ENCODE assay signal across 9 mouse cellular contexts in genomic region chr13:113612141-113612950, GRCm38 (mm10). TPM values are rescaled to one million over a fixed set of nuclear protein-coding genes. Genes with fewer than 3 reads are reported as not detected.
DNase-seq lines count a peak whose midpoint lies in the region; ATAC-seq and TF ChIP-seq lines count a peak whose summit lies in the region.
"Had no signal": no experiment of that assay in that cellular context is flagged by ENCODE, and none has a peak within 500 bp of the region (broad histone marks: within the 10 kb centered on the region; RNA-seq: fewer than 3 reads in every experiment).

No protein-coding gene starts in this region.

- ATAC-seq in lung, embryonic 16.5 days (ENCODE audit: low read depth) = no peak
- no peak for ATAC-seq in heart, embryonic 11.5 days (replicated peaks; ENCODE audit: insufficient number of reproducible peaks, low FRiP score, low TSS enrichment)
- no peak for ATAC-seq in kidney, embryonic 14.5 days (ENCODE audit: low FRiP score, low TSS enrichment)
- ATAC-seq in neural tube, embryonic 13.5 days (ENCODE audit: low read depth) = no peak
- ATAC-seq: Patski had no signal

- no peaks in the 10 kb centered on the region for H3K27me3 ChIP-seq in lung, embryonic 16.5 days (ENCODE audit: control insufficient read depth, insufficient read depth, low read depth, low read length)
- no peaks in the 10 kb centered on the region for H3K27me3 ChIP-seq in heart, embryonic 11.5 days (ENCODE audit: control insufficient read depth, insufficient read depth, low read length)
- H3K27me3 ChIP-seq in kidney, embryonic 14.5 days (ENCODE audit: control insufficient read depth, insufficient read depth, low read length) = no peaks in the 10 kb centered on the region
- H3K27me3 ChIP-seq in neural tube, embryonic 13.5 days = no peaks in the 10 kb centered on the region
- no peaks in the 10 kb centered on the region for H3K27me3 ChIP-seq in thymus, adult 2 months (ENCODE audit: control insufficient read depth, insufficient read depth, low read length)
- H3K27me3 ChIP-seq: Patski had no signal

- H3K4me3 ChIP-seq in lung, embryonic 16.5 days (ENCODE audit: low read length) = no peak overlapping the region
- H3K4me3 ChIP-seq in heart, embryonic 11.5 days (ENCODE audit: low read depth, low read length) = 0 out of 2 replicates have a peak overlapping the region, but pooled peaks have one; percentile 11
- H3K4me3 ChIP-seq in kidney, embryonic 14.5 days (ENCODE audit: low read length) = peak overlapping the region; percentile 68; the same call in 1 of the 2 replicates
- H3K4me3 ChIP-seq in neural tube, embryonic 13.5 days = peak overlapping the region; percentile 88; the same call in 1 of the 2 replicates
- H3K4me3 ChIP-seq in thymus, adult 2 months (ENCODE audit: control insufficient read depth, insufficient read depth, low read length) = no peak overlapping the region

- no peaks in the 10 kb centered on the region for H3K9me3 ChIP-seq in lung, embryonic 16.5 days (ENCODE audit: control insufficient read depth, low read length)
- no peaks in the 10 kb centered on the region for H3K9me3 ChIP-seq in heart, embryonic 11.5 days (replicated peaks; ENCODE audit: control insufficient read depth, low read length)
- H3K9me3 ChIP-seq in kidney, embryonic 14.5 days (ENCODE audit: control insufficient read depth, low read length) = no peaks in the 10 kb centered on the region
- no peaks in the 10 kb centered on the region for H3K9me3 ChIP-seq in neural tube, embryonic 13.5 days

- peak overlapping the region; percentile 4; the same call in 1 of the 2 replicates for H3K9ac ChIP-seq in lung, embryonic 16.5 days (ENCODE audit: low read length)
- H3K9ac ChIP-seq in heart, embryonic 11.5 days (ENCODE audit: low read depth, low read length) = peak overlapping the region; percentile 18; the same call in 1 of the 2 replicates
- H3K9ac ChIP-seq in kidney, embryonic 14.5 days (ENCODE audit: low read depth, low read length) = 0 out of 2 replicates have a peak overlapping the region, but pooled peaks have one; percentile 96
- peak overlapping the region; percentile 94; the same call in 1 of the 2 replicates for H3K9ac ChIP-seq in neural tube, embryonic 13.5 days

- no peak overlapping the region for H3K27ac ChIP-seq in lung, embryonic 16.5 days (ENCODE audit: low read length)
- H3K27ac ChIP-seq in heart, embryonic 11.5 days (ENCODE audit: low read depth, low read length) = 0 out of 2 replicates have a peak overlapping the region, but pooled peaks have one; percentile 0
- H3K27ac ChIP-seq in kidney, embryonic 14.5 days (ENCODE audit: low read depth, low read length) = no peak overlapping the region
- peak overlapping the region; percentile 57; the same call in 1 of the 2 replicates for H3K27ac ChIP-seq in neural tube, embryonic 13.5 days (replicated peaks)
- H3K27ac ChIP-seq in thymus, adult 2 months (ENCODE audit: control insufficient read depth, insufficient read depth, low read length) = no peak overlapping the region

- TF ChIP-seq CTCF in thymus, adult 2 months (IDR thresholded peaks at IDR 0.05; ENCODE audit: borderline replicate concordance, control insufficient read depth, extremely low read depth, insufficient read depth, low read length, poor library complexity) = no peak

- no peaks in the 10 kb centered on the region for H3K36me3 ChIP-seq in lung, embryonic 16.5 days (ENCODE audit: control insufficient read depth, insufficient read depth, low read length)
- H3K36me3 ChIP-seq in heart, embryonic 11.5 days (ENCODE audit: control insufficient read depth, insufficient read depth, low read length) = no peaks in the 10 kb centered on the region
- peaks cover 14% of the 10 kb centered on the region; the same call in 1 of the 2 replicates for H3K36me3 ChIP-seq in kidney, embryonic 14.5 days (ENCODE audit: control insufficient read depth, insufficient read depth, low read length)
- no peaks in the 10 kb centered on the region for H3K36me3 ChIP-seq in neural tube, embryonic 13.5 days
- H3K36me3 ChIP-seq in thymus, adult 2 months (ENCODE audit: control insufficient read depth, insufficient read depth, low read length) = no peaks in the 10 kb centered on the region

- H3K4me2 ChIP-seq in lung, embryonic 16.5 days (ENCODE audit: low read depth, low read length) = peak overlapping the region; percentile 79; the same call in 1 of the 2 replicates
- peak overlapping the region; percentile 92 for H3K4me2 ChIP-seq in heart, embryonic 11.5 days
- H3K4me2 ChIP-seq in kidney, embryonic 14.5 days (replicated peaks; ENCODE audit: low read depth, low read length) = peak overlapping the region; percentile 89
- peak overlapping the region; percentile 85 for H3K4me2 ChIP-seq in neural tube, embryonic 13.5 days

- no peak for DNase-seq in lung, postnatal 36 days
- no peak for DNase-seq in thymus, adult 2 months
- no peak for DNase-seq in T-cell, adult 2 months (ENCODE audit: low spot score)
- DNase-seq in spleen, adult 12 weeks (ENCODE audit: low spot score) = no peak

- peaks cover 70% of the 10 kb centered on the region for H3K4me1 ChIP-seq in lung, embryonic 16.5 days (replicated peaks; ENCODE audit: control insufficient read depth, insufficient read depth, low read length)
- peaks cover 55% of the 10 kb centered on the region for H3K4me1 ChIP-seq in heart, embryonic 11.5 days (ENCODE audit: control insufficient read depth, insufficient read depth, low read length)
- H3K4me1 ChIP-seq in kidney, embryonic 14.5 days (ENCODE audit: control insufficient read depth, insufficient read depth, low read length) = peaks cover 53% of the 10 kb centered on the region
- H3K4me1 ChIP-seq in neural tube, embryonic 13.5 days (replicated peaks) = peaks cover 94% of the 10 kb centered on the region
- H3K4me1 ChIP-seq in thymus, adult 2 months (replicated peaks; ENCODE audit: control insufficient read depth, insufficient read depth, low read length) = peaks cover 32% of the 10 kb centered on the region

- no peak for TF ChIP-seq POLR2A in thymus, adult 2 months (IDR thresholded peaks at IDR 0.05; ENCODE audit: control insufficient read depth, extremely low read depth, insufficient read depth, low read length, poor library complexity)

- 65% methylated on average over 24 of the region's 24 CpGs for WGBS in lung, embryonic 16.5 days
- WGBS in heart, embryonic 11.5 days (ENCODE audit: insufficient replicate concordance) = 53% methylated on average over 24 of the region's 24 CpGs
- WGBS in kidney, embryonic 14.5 days = 59% methylated on average over 24 of the region's 24 CpGs
- 73% methylated on average over 24 of the region's 24 CpGs for WGBS in neural tube, embryonic 13.5 days
- WGBS in thymus, adult 2 months = 90% methylated on average over 24 of the region's 24 CpGs

RNA-seq across cellular contexts. Expression of gene Snx18, which starts 6.0 kb away (rescaled TPM):
- 14.8 and 15.3 TPM in 2 replicates for polyA plus RNA-seq in lung, embryonic 16.5 days (2015; fragmentation: Nextera tagmentation; extraction: Ambion mirVana)
- polyA plus RNA-seq in heart, embryonic 11.5 days (2014; fragmentation: Nextera tagmentation; extraction: Ambion mirVana) = 21.6 and 23.1 TPM in 2 replicates
- polyA plus RNA-seq in kidney, embryonic 14.5 days (2014; fragmentation: Nextera tagmentation; extraction: Ambion mirVana) = 39.4 and 51.2 TPM in 2 replicates
- polyA plus RNA-seq in neural tube, embryonic 13.5 days (2015; fragmentation: Nextera tagmentation; extraction: Ambion mirVana) = 19.2 and 19.4 TPM in 2 replicates
- polyA plus RNA-seq in thymus, adult 2 months (2012; rRNA removed) = 15.6 and 21.0 TPM in 2 replicates

RNA-seq across cellular contexts. Expression of gene Hspb3, which starts 51.1 kb away (rescaled TPM):
- polyA plus RNA-seq in lung, embryonic 16.5 days (2015; fragmentation: Nextera tagmentation; extraction: Ambion mirVana) = 2.3 and 2.9 TPM in 2 replicates
- polyA plus RNA-seq in heart, embryonic 11.5 days (2014; fragmentation: Nextera tagmentation; extraction: Ambion mirVana) = 71.8 and 75.2 TPM in 2 replicates
- not detected in 2 replicates for polyA plus RNA-seq in kidney, embryonic 14.5 days (2014; fragmentation: Nextera tagmentation; extraction: Ambion mirVana)
- 1.0 and 2.7 TPM in 2 replicates for polyA plus RNA-seq in neural tube, embryonic 13.5 days (2015; fragmentation: Nextera tagmentation; extraction: Ambion mirVana)
- 0.65 TPM in 1 of 2 replicates, not detected in the other for polyA plus RNA-seq in thymus, adult 2 months (2012; rRNA removed)
- polyA plus RNA-seq: Patski had no signal

Comparison
In these comparisons a context has a peak if more than half of its experiments do, and no peak if none do; other contexts are left out.
1. H3K27ac ChIP-seq: peak in heart, embryonic 11.5 days (single experiment) and neural tube, embryonic 13.5 days (single experiment); none in lung, embryonic 16.5 days (single experiment), kidney, embryonic 14.5 days (single experiment) and thymus, adult 2 months (single experiment).
2. H3K4me3 ChIP-seq: peak in heart, embryonic 11.5 days (single experiment), kidney, embryonic 14.5 days (single experiment) and neural tube, embryonic 13.5 days (single experiment); none in lung, embryonic 16.5 days (single experiment) and thymus, adult 2 months (single experiment).
3. H3K9ac ChIP-seq: peak in every context shown above with its lines; median percentile 96 in kidney, embryonic 14.5 days; 94 in neural tube, embryonic 13.5 days; 18 in heart, embryonic 11.5 days; 4 in lung, embryonic 16.5 days.
4. RNA of gene Hspb3, which starts 51.1 kb away (polyA plus RNA-seq): 71.8 to 75.2 TPM in heart, embryonic 11.5 days; 2.3 to 2.9 TPM in lung, embryonic 16.5 days, 1.0 to 2.7 TPM in neural tube, embryonic 13.5 days, 0.65 TPM in thymus, adult 2 months and not detected in kidney, embryonic 14.5 days; every median in the first group is over 10 times any median in the second.
5. Peak in every context shown above with its lines, with median percentiles within 50 percentile points of each other: H3K4me2 ChIP-seq.